Comparison of ENCODE assay signal across 19 mouse cellular contexts in the genomic region with DNA sequence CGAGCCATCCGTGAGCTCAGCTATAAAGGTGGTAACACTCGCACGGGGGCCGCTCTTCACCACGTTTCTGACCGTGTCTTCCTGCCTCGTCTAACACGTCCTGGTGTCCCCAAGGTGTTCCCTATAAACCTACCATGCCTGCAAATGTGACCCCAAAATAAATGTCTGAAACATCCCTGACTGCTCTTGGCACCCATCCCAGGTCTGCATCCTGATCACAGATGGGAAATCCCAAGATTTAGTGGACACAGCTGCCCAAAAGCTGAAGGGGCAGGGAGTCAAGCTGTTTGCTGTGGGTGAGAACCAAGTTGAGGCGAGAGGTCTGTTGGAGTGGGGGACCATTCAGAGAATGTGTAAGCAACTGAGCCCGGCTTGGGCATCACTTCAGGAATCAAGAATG. TPM values are rescaled to one million over a fixed set of nuclear protein-coding genes. Genes with fewer than 3 reads are reported as not detected.
"Had no signal": no experiment of that assay in that cellular context is flagged by ENCODE, and none has a peak within 500 bp of the region (broad histone marks: within the 10 kb centered on the region; RNA-seq: fewer than 3 reads in every experiment).

No protein-coding gene starts in this region.

- H3K4me1 ChIP-seq: midbrain, embryonic 12.5 days; neural tube, embryonic 12.5 days had no signal

- DNase-seq: lung, adult 18-20 months; lung, embryonic 14.5 days; lung, postnatal 4 days; midbrain, embryonic 14.5 days; retina, postnatal 1 day; right cerebral cortex, adult 18-20 months; thymus, adult 2 months; thymus, postnatal 25 days; thymus, postnatal 4 days had no signal

- H3K27ac ChIP-seq: midbrain, embryonic 10.5 days; midbrain, embryonic 12.5 days; neural tube, embryonic 12.5 days; stomach, embryonic 15.5 days; stomach, postnatal 0 days had no signal

- H3K9ac ChIP-seq: lung, embryonic 14.5 days; midbrain, embryonic 12.5 days; neural tube, embryonic 12.5 days; stomach, embryonic 15.5 days had no signal

- ATAC-seq: midbrain, embryonic 16.5 days had no signal

- H3K4me2 ChIP-seq: lung, embryonic 14.5 days; midbrain, embryonic 12.5 days; neural tube, embryonic 12.5 days; stomach, embryonic 15.5 days had no signal

- H3K4me3 ChIP-seq: midbrain, embryonic 10.5 days; midbrain, embryonic 12.5 days; neural tube, embryonic 12.5 days; stomach, embryonic 15.5 days had no signal

- H3K9me3 ChIP-seq: midbrain, embryonic 10.5 days; midbrain, embryonic 12.5 days; neural tube, embryonic 12.5 days; stomach, embryonic 15.5 days had no signal

RNA-seq across cellular contexts. Expression of gene Ucn2, which starts 30.6 kb away (rescaled TPM):
- polyA plus RNA-seq: liver, embryonic 16.5 days; lung, embryonic 14.5 days; lung, embryonic 16.5 days; midbrain, embryonic 10.5 days; midbrain, embryonic 12.5 days; midbrain, embryonic 14.5 days; midbrain, embryonic 16.5 days; neural tube, embryonic 12.5 days; stomach, postnatal 0 days had no signal

RNA-seq across cellular contexts. Expression of gene Tmem89, which starts 40.8 kb away (rescaled TPM):
- polyA plus RNA-seq: liver, embryonic 16.5 days; lung, embryonic 14.5 days; midbrain, embryonic 10.5 days; midbrain, embryonic 12.5 days; midbrain, embryonic 14.5 days; midbrain, embryonic 16.5 days; neural tube, embryonic 12.5 days; neural tube, embryonic 14.5 days; stomach, embryonic 15.5 days; urinary bladder, adult 2 months had no signal
